In the genomic region with DNA sequence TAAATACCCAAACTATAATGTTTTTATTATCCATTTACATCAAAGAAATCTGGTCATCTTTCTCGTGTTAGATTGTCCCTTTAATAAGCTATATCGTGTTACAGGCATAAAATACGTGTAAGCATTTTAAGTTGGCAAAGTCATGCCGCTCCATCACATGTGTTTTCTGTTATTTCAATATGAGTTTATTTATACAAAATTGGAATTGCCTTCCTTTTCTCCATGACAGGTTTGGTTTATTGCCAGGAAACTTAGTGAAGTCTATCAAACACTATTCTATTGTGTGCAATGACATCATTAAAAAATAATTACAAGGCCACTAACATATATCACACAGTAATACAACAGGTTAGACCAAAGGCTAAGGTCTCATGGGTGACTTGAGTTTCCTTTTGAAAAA, we compare ENCODE assay signal across 17 mouse cellular contexts.
"Had no signal": no experiment of that assay in that cellular context is flagged by ENCODE, and none has a peak within 500 bp of the region (broad histone marks: within the 10 kb centered on the region; RNA-seq: fewer than 3 reads in every experiment).

No protein-coding gene starts in this region.

- H3K36me3 ChIP-seq: limb, embryonic 15.5 days; lung, embryonic 15.5 days had no signal

- H3K9ac ChIP-seq: limb, embryonic 15.5 days; liver, embryonic 14.5 days; liver, postnatal 0 days; lung, embryonic 15.5 days had no signal

- H3K4me2 ChIP-seq: limb, embryonic 15.5 days; liver, embryonic 11.5 days; lung, embryonic 15.5 days; midbrain, embryonic 11.5 days had no signal

- H3K27ac ChIP-seq: limb, embryonic 15.5 days; liver, embryonic 14.5 days; lung, embryonic 15.5 days; stomach, postnatal 0 days had no signal

- H3K9me3 ChIP-seq: limb, embryonic 15.5 days; lung, embryonic 15.5 days had no signal

- H3K27me3 ChIP-seq: limb, embryonic 15.5 days; lung, embryonic 15.5 days had no signal

- ATAC-seq: intestine, postnatal 0 days; liver, postnatal 0 days had no signal

- H3K4me1 ChIP-seq: limb, embryonic 15.5 days; lung, embryonic 15.5 days had no signal

- H3K4me3 ChIP-seq: limb, embryonic 15.5 days; lung, embryonic 15.5 days had no signal

- DNase-seq: kidney, adult 2 months; kidney, postnatal 10 days; kidney, postnatal 36 days; liver, postnatal 0 days; lung, postnatal 14 days; lung, postnatal 4 days; midbrain, embryonic 14.5 days; thymus, adult 2 months; thymus, postnatal 14 days; thymus, postnatal 4 days had no signal
